Mouse (Mus musculus) ovary, adult 18-20 months (tissue): ENCODE data around the gene Cdk8.

Experiments
- DNase-seq: peaks from one replicate; pipeline ENCODE4 v3.0.0; 2022; ENCODE audit warnings: low spot score, mixed read lengths

Cdk8 gene

DNA sequence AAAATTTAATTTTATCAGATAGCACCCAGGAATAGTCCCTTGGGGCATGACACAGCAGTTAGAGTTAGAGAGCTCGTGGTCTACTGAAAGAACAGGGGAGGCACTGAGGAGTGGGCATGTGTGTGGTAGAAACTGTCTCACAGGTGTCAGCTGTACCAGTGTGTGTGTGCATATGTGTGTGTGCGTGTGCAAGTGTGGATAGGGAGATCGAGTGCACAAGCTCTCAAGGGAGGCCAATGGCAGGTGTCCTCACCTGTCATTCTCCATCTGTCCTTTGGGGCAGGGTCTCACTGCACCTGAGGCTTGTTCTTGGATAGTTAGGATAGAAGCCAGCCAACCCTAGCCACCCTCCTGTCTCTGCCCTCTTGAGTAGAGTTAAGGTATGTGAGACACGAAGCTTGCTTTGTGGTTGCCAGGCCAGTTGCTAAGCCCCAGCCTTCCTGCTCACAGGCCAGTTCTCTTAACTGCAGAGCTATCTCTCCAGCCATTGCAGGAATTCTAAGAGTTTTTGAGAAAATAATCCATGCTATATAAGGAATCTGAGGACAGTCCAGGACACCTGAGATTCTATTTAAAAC is 50.3 kb downstream of the Cdk8 start:
- DNase-seq, result no peak

GRCm38 (mm10) chr5:146281884-146282579 is 51.0 kb downstream of the Cdk8 start:
- DNase-seq, result no peak

DNA sequence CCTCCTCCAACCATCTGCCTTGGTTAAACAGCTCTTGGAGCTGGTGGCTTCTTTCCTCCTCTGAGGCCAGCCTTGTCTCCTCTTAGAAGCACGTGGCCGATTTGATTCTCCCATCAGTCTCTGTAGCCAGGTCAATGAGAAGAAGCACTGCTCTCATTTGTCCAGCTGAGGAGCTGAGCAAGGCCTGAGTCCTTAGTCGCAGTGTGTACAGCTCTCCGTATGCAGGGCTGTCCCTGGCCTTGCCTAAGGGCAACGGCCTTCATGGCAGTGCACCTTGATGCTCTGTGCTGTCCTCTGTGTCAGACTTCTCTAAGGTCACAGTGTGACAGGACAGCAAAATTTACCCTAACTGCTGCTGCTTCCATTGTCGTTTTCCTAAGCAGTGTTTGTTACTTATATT is 52.9 kb downstream of the Cdk8 start:
- DNase-seq, result no peak

- DNase-seq, result no peak
These were observed 56.4 kb downstream of the Cdk8 start for GRCm38 (mm10) chr5:146287416-146287815.

DNA sequence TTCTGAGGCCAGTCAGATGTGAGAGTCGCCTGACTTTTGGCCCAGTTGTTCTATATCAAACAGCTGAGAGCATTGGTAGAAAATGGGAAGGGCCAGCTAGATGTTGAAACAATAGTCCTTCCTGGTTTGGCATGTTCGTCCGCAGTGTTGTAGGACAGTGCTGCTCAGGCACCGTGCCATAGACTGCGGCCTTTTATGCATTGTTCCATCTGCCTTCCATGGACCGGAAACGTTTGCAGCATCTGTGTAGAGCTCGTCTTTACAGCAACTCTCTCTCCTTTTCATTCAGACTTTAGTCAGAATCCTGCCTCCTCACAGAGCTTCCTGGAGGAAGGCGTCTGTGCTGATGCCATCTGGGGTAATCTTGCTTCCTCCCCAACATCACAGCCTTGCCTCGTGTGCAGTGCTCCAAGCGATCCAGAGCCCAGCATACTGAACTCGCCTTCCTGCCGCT is 57.0 kb downstream of the Cdk8 start:
- DNase-seq, result no peak

GRCm38 (mm10) chr5:146289921-146290320 is 58.9 kb downstream of the Cdk8 start:
- DNase-seq, result no peak

DNA sequence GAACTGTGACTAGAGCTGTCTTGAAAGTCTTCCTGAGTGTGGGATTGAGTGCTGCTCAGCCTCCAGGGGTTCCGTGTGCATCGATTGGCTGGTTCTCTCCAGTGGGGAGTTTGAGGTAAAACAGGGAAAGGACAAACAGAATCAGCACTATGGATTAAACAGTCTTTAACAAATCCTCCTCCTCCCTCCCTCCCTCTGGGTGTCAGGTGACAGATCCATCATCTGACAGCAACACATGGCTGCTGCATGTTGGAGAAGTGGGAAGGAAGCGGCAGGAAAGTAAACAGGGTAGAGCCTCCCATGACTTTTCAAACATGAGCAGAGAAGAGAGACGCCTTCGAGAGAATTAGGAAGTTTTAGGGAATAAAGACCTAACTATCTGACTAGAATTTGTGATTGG is 59.4 kb downstream of the Cdk8 start:
- DNase-seq, result no peak

DNA sequence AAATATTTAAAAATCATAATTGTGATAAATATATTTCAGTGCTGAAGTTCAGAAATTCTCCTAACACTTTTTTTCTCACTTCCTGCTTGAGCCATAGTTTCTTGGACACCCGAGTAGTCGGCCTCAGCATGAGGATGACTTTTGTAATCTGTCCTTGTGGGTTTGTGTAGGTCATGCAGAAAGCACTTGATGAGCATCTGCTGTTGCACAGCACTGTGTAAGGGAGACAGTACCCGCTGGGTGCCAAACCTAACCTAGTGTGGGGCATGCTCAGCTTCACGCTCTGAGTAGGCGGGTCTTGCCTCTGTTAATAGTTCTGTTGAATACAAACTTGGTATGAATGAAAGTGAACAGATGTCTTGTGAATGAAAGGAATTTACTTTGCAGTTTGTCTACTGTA is 60.5 kb downstream of the Cdk8 start:
- DNase-seq, result no peak

- DNase-seq, result no peak
These were observed 62.1 kb downstream of the Cdk8 start for GRCm38 (mm10) chr5:146292896-146293680.

DNA sequence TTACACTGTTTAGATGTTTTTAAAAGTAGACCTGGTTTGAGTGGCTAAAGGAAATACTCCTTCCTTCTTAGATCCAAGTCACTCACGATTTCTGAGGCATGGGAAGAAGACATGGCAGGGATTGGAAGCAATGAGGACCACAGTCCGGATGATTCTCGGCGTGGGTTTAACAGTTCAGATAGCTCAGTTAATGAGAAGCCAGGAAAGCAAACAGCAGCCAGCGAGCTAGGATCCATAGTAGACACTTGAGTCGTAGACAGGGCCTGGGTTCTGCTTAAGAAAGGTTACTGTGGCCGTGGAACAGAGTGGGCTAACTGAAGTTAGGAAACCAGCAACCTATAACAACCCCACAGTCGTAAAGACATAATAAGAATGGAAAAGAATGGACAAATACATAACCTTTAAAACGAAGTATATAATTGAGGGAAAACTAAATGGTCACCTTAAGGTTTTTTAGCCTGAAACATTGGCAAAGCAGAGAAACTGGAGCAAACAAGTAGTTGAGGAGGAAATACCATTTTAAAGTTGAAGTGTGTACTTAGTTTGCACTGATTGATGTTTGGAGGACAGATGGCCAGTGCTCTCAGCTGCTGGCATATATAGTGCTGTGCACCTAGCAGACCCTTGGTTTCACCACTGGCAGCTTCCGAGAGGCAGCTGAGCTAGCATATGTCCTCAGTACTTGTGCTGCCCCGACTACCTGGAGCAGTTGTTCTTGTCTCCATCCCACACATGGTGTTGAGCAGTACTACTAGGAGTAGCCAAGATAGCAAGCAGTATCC is 63.1 kb downstream of the Cdk8 start:
- no peak for DNase-seq

GRCm38 (mm10) chr5:146294834-146295233 is 63.8 kb downstream of the Cdk8 start:
- no peak for DNase-seq

- no peak for DNase-seq
These were observed 67.9 kb downstream of the Cdk8 start for GRCm38 (mm10) chr5:146298807-146299519.

- DNase-seq, result no peak
These were observed 68.5 kb downstream of the Cdk8 start for GRCm38 (mm10) chr5:146299520-146299870.

- DNase-seq, result no peak
These were observed 72.4 kb downstream of the Cdk8 start for GRCm38 (mm10) chr5:146303470-146303869.

DNA sequence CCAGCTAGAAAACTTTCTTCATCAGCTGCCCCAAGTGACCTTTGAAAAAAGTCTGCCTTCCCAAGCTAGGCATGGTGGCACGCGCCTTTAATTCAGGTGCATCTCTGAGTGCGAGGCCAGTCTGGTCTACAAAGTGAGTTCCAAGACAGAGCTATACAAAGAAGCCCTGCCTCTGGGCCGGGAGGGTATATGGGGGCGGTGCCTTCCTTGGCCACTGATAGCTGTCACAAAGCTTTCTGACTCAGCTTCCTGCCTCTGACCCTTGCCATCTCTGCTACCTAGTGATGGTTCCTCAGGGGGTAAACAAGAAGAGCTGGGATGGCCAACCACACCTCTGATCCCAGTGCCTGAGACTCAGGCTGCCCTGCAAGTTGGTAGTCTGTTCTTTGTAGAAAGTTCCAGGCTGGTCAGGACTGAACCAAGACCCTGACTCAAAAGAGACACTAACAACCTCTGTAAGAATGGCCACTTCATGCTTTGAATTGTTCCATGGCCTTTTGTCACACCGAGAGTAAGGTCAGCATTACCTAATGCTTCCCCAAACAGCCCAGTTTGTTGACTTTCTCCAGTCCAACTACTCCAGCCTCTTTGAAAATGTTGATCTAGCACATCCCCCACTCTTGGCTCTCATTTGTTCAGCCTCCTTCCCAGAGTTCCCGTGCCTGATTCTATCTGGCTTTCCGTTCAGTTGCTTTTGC is 76.2 kb downstream of the Cdk8 start:
- no peak for DNase-seq

DNA sequence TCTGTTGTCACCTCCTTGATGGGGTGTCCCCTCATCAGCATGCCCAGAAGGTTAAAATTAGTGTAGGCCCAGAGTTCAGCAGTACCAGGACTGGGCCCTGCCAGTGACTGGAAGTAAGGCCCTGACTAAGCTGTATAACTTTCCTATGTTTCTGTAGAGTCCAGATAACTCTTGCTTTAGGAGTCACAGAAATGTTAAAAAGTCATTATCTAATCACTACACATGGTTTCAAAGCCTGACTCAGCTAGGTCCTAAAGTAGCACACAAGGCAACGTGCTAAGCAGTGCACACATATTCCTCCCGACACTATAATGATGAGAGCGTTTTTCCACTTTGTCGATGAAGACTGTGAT is 76.7 kb downstream of the Cdk8 start:
- no peak for DNase-seq

- no peak for DNase-seq
These were observed 83.5 kb downstream of the Cdk8 start for GRCm38 (mm10) chr5:146314538-146314937.

DNA sequence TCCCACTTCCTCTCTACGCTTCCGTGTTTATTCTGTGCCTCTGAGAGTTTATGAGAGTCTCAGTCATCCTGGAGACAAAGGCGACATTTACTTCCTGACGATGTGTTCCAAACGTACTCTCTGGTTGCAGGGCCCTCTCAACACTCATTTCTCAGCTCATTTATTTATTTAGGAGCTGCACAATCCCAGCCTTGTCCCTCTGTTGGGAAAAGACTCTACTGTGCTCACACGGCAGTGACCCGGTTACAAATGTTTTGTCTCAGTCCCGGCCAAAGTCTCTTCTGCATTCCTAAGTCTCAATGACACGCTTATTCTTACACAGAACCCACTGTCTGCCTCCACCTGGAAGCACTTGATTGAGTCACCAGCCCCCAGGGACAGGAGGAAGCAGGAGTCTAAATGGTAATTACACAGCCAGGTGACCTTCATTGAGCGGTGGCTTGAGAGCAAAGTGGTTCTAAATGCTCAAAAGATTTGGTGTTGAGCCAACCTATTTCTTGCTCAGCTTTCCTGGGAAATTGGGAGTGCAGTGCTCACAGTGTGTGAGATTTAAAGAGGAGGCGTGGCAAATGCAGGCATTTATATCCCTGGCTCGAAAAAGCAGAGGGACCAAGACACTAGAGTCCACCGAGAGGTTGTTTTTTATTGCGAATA is 84.4 kb downstream of the Cdk8 start:
- no peak for DNase-seq

- DNase-seq, result no peak
These were observed 85.3 kb downstream of the Cdk8 start for GRCm38 (mm10) chr5:146316316-146316715.

DNA sequence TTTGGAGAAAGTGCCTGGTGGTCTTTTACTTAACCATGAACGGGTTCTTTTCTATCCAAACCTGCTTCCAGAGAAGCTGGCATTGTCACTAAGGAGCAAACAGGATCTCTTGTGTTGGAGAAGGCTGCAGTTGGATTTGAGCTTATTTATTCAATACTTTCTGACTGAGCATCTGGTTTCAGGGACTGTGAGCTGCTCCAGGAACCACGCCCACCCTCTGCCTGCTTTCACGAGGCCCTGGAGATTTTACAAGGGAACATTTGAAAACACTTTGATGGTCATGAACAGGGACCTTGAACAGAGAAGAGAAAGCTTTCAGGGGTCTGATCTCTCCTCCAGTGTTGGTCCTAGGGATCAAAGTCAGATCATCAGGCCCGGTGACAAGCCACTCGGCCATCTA is 87.0 kb downstream of the Cdk8 start:
- no peak for DNase-seq

DNA sequence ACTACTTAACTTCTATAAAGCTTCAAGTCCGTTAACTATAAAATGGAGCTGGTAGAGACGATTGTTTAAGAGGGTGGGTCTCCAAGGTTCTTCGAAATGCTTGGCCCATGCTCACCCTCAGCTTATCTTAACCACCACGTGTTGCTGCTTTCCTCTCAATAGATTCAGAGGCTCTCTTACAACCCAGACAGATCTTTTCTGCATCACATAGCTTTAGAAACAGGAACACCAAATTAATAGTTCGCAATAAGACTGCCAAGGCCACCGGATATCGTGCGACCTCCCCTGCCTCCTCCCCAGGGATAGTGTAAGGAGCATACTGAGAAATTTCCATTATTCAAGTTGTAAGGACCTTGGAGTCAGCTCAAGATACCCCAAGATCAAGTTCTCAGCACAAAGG is 87.4 kb downstream of the Cdk8 start:
- DNase-seq, result no peak
